In the genomic region with DNA sequence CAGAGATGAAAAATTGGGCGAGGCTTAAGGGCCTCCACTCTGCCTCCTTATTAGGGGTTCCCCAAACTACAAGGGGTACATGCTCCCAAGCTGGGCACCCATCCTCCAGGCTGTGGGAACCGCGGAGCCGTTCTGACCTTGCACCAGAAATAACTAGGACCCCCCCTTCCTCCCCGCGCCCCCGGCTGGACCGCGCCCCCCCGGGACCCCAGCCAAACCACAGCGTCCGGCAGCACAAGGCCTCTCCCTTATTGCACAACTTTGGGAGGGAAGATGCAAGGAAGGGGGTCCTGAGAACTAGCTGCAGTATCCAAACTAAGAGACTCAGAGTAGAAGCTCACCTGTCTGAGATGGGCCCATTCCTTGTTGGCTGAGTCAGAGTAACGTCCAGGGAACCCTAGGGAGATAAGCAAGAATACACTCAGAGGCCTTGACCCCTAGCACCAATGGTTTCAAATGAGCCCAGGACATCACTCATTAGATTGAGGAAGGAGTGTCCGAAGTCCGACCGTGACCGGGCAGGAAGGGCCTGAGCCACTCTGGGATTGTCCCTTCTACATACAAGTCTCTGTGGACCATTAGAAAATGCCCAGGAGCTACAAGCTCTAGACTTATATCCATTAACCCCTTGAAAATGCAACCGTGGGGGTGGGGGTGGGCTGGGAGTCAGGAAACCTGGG, we compare ENCODE assay signal across 8 mouse cellular contexts. TPM values are rescaled to one million over a fixed set of nuclear protein-coding genes. Genes with fewer than 3 reads are reported as not detected.
A peak's percentile ranks its signal among the peaks of the same experiment; 100 is the strongest.
DNase-seq lines count a peak whose midpoint lies in the region; ATAC-seq and TF ChIP-seq lines count a peak whose summit lies in the region.

No protein-coding gene starts in this region.

- H3K9ac ChIP-seq in CH12.LX (ENCODE audit: insufficient read depth, low read depth), result 0 out of 2 replicates have a peak overlapping the region, but pooled peaks have one; percentile 68
- H3K9ac ChIP-seq in hindbrain, embryonic 12.5 days, result no peak overlapping the region

- H3K27ac ChIP-seq in cerebellum, adult 2 months (ENCODE audit: insufficient read depth, low read length), result no peak overlapping the region
- H3K27ac ChIP-seq in CH12.LX (ENCODE audit: insufficient read depth, low read depth), result no peak overlapping the region
- no peak overlapping the region for H3K27ac ChIP-seq in hindbrain, embryonic 12.5 days

- peak in 1 of 2 experiments; percentile 26 for DNase-seq in cerebellum, adult 2 months
- DNase-seq in CH12.LX (ENCODE audit: extremely low read depth) (no peak), MN1 (ENCODE audit: low spot score) (no peak)
- peak; percentile 62 for DNase-seq in lung, postnatal 14 days

- no peak for TF ChIP-seq RAD21 in CH12.LX (IDR thresholded peaks at IDR 0.05; ENCODE audit: low read depth, low read length)

- H3K36me3 ChIP-seq in CH12.LX (replicated peaks in 1 of 2; ENCODE audit: control insufficient read depth in 1 of 2, insufficient read depth in 1 of 2, low read length in 1 of 2), result peaks cover 39 to 46% of the 10 kb centered on the region in 2 experiments
- H3K36me3 ChIP-seq in hindbrain, embryonic 12.5 days, result peaks cover 15% of the 10 kb centered on the region; the same call in 1 of the 2 replicates

- in situ Hi-C loops in CH12.LX (cut with MboI; ENCODE audit: low pct_ligation_motif_present, low pct_unique_long_range_greater_than_20kb, low sequenced_read_pairs), result no loop called here

- no peak overlapping the region for H3K4me2 ChIP-seq in CH12.LX (ENCODE audit: insufficient read depth, low read depth, poor library complexity, severe bottlenecking)
- H3K4me2 ChIP-seq in hindbrain, embryonic 12.5 days (replicated peaks), result peak overlapping the region; percentile 93

- no peaks in the 10 kb centered on the region for H3K27me3 ChIP-seq in cerebellum, adult 2 months (ENCODE audit: control insufficient read depth, insufficient read depth, low read length)
- peaks cover 9% of the 10 kb centered on the region for H3K27me3 ChIP-seq in CH12.LX (replicated peaks)
- H3K27me3 ChIP-seq in hindbrain, embryonic 12.5 days, result peaks cover 77% of the 10 kb centered on the region

- WGBS in cerebellum, adult 2 months, result 41% methylated on average over 18 of the region's 18 CpGs
- 50% methylated on average over 18 of the region's 18 CpGs for WGBS in hindbrain, embryonic 12.5 days

- no peaks in the 10 kb centered on the region for H3K9me3 ChIP-seq in CH12.LX (replicated peaks; ENCODE audit: low read length)
- H3K9me3 ChIP-seq in hindbrain, embryonic 12.5 days (replicated peaks), result no peaks in the 10 kb centered on the region

- no peak for TF ChIP-seq POLR2A in cerebellum, adult 2 months (IDR thresholded peaks at IDR 0.05; ENCODE audit: borderline replicate concordance, insufficient read depth, low read length)
- no peak for TF ChIP-seq POLR2A in CH12.LX (IDR thresholded peaks at IDR 0.05; ENCODE audit: low read depth, low read length)

- TF ChIP-seq CTCF in cerebellum, adult 2 months (IDR thresholded peaks at IDR 0.05; ENCODE audit: borderline replicate concordance, insufficient read depth, low read depth, low read length), result no peak
- no peak for TF ChIP-seq CTCF in CH12.LX (conservative IDR thresholded peaks at IDR 0.05 in 1 of 2, IDR thresholded peaks at IDR 0.05 in 1 of 2; ENCODE audit: low read depth in 2 of 2, low read length in 2 of 2)

- no peak for ATAC-seq in cerebellum, adult (ENCODE audit: insufficient number of reproducible peaks, low FRiP score, low TSS enrichment)
- ATAC-seq in hindbrain, embryonic 12.5 days (ENCODE audit: low FRiP score), result no peak
- no peak for ATAC-seq in erythroblast, adult 5-6 weeks (replicated peaks; ENCODE audit: low FRiP score, poor library complexity, severe bottlenecking)
- ATAC-seq in megakaryocyte-erythroid progenitor cell, adult 5-6 weeks (replicated peaks; ENCODE audit: low FRiP score, low TSS enrichment, poor library complexity, severe bottlenecking), result no peak

- H3K4me1 ChIP-seq in cerebellum, adult 2 months (ENCODE audit: control insufficient read depth, insufficient read depth, low read length), result peaks cover 21% of the 10 kb centered on the region
- H3K4me1 ChIP-seq in CH12.LX (ENCODE audit: control insufficient read depth in 1 of 2, insufficient read depth in 2 of 2), result peaks cover 3 to 39% of the 10 kb centered on the region in 2 experiments; a peak in 3 of 4 replicates
- peaks cover 48% of the 10 kb centered on the region for H3K4me1 ChIP-seq in hindbrain, embryonic 12.5 days

- H3K4me3 ChIP-seq in cerebellum, adult 2 months (replicated peaks; ENCODE audit: insufficient read depth, low read depth, low read length), result peak overlapping the region; percentile 46
- no peak overlapping the region for H3K4me3 ChIP-seq in CH12.LX (replicated peaks in 1 of 3; ENCODE audit: low read depth in 2 of 3, low read length in 2 of 3, poor library complexity in 1 of 3)
- peak overlapping the region; percentile 73; the same call in 1 of the 2 replicates for H3K4me3 ChIP-seq in hindbrain, embryonic 12.5 days

- dilution Hi-C loops in CH12.LX (cut with MboI; ENCODE audit: extremely low pct_ligation_motif_present, extremely low pct_unique_long_range_greater_than_20kb, low sequenced_read_pairs), result no loop called here

- TF ChIP-seq EP300 in CH12.LX (IDR thresholded peaks at IDR 0.05; ENCODE audit: low read length), result no peak

- peaks cover 10% of the 10 kb centered on the region; the same call in 1 of the 2 replicates for H3K79me2 ChIP-seq in CH12.LX (replicated peaks; ENCODE audit: control insufficient read depth, extremely low read depth, insufficient read depth, poor library complexity, severe bottlenecking)

TF ChIP-seq in CH12.LX, 34 proteins besides CTCF, POLR2A, EP300 and RAD21 (continues in another document):
- TF ChIP-seq TCF12 (IDR thresholded peaks at IDR 0.05; ENCODE audit: low read depth, low read length) (no peak), TBP (conservative IDR thresholded peaks at IDR 0.05; ENCODE audit: low read depth, low read length) (no peak), JUND (conservative IDR thresholded peaks at IDR 0.05; ENCODE audit: low read depth, low read length) (no peak), BHLHE40 (IDR thresholded peaks at IDR 0.05; ENCODE audit: low read depth, low read length) (no peak)

RNA-seq across cellular contexts. Expression of a gene that starts 1.9 kb away (rescaled TPM):
- polyA plus RNA-seq in cerebellum, adult 2 months (2012; rRNA removed), result 151 and 169 TPM in 2 replicates
- total RNA-seq in CH12.LX (2012; rRNA removed) (15.6 and 16.7 TPM in 2 replicates), CH12.LX (2014; rRNA removed) (3.6 and 4.4 TPM in 2 replicates)
- polyA plus RNA-seq in CH12.LX (2012; ENCODE audit: insufficient read length, low read depth), result 17.9 and 19.5 TPM in 2 replicates
- polyA plus RNA-seq in hindbrain, embryonic 12.5 days (2016; fragmentation: Nextera tagmentation; extraction: Ambion mirVana), result 0.97 and 1.2 TPM in 2 replicates
- 0.58 and 0.63 TPM in 2 replicates for total RNA-seq in erythroblast, adult 5-6 weeks (2015; ENCODE audit: low replicate concordance)
- total RNA-seq in erythroblast, adult 5-6 weeks (2017; ENCODE audit: low replicate concordance), result 0.17 TPM in 1 of 2 replicates, not detected in the other
- total RNA-seq in megakaryocyte-erythroid progenitor cell, adult 5-6 weeks (2014; fragmentation: Nextera tagmentation), result not detected in 2 replicates
- total RNA-seq in megakaryocyte-erythroid progenitor cell, adult 5-6 weeks (2017), result 0.15 TPM in 1 of 2 replicates, not detected in the other

RNA-seq across cellular contexts. Expression of a gene that starts 2.7 kb away (rescaled TPM):
- 67.6 and 71.0 TPM in 2 replicates for polyA plus RNA-seq in cerebellum, adult 2 months (2012; rRNA removed)
- total RNA-seq in CH12.LX (2012; rRNA removed) (16.3 and 20.3 TPM in 2 replicates), CH12.LX (2014; rRNA removed) (2.8 and 2.9 TPM in 2 replicates)
- 3.7 and 5.0 TPM in 2 replicates for polyA plus RNA-seq in CH12.LX (2012; ENCODE audit: insufficient read length, low read depth)
- 14.3 and 15.4 TPM in 2 replicates for polyA plus RNA-seq in hindbrain, embryonic 12.5 days (2016; fragmentation: Nextera tagmentation; extraction: Ambion mirVana)
- not detected in 2 replicates for total RNA-seq in erythroblast, adult 5-6 weeks (2015; ENCODE audit: low replicate concordance)
- total RNA-seq in erythroblast, adult 5-6 weeks (2017; ENCODE audit: low replicate concordance), result 1.1 TPM in 1 of 2 replicates, not detected in the other
- total RNA-seq in megakaryocyte-erythroid progenitor cell, adult 5-6 weeks (2014; fragmentation: Nextera tagmentation), result not detected in 2 replicates
- not detected in 2 replicates for total RNA-seq in megakaryocyte-erythroid progenitor cell, adult 5-6 weeks (2017)

RNA-seq across cellular contexts. Expression of a gene that starts 6.8 kb away (rescaled TPM):
- polyA plus RNA-seq in cerebellum, adult 2 months (2012; rRNA removed), result 0.82 and 1.0 TPM in 2 replicates
- total RNA-seq in CH12.LX (2012; rRNA removed) (29.6 and 58.7 TPM in 2 replicates), CH12.LX (2014; rRNA removed) (14.1 and 17.2 TPM in 2 replicates)
- 12.3 TPM in 2 replicates for polyA plus RNA-seq in CH12.LX (2012; ENCODE audit: insufficient read length, low read depth)
- polyA plus RNA-seq in hindbrain, embryonic 12.5 days (2016; fragmentation: Nextera tagmentation; extraction: Ambion mirVana), result 0.23 and 0.61 TPM in 2 replicates
- 0.63 TPM in 1 of 2 replicates, not detected in the other for total RNA-seq in erythroblast, adult 5-6 weeks (2015; ENCODE audit: low replicate concordance)
- total RNA-seq in erythroblast, adult 5-6 weeks (2017; ENCODE audit: low replicate concordance), result not detected in 2 replicates
- total RNA-seq in megakaryocyte-erythroid progenitor cell, adult 5-6 weeks (2014; fragmentation: Nextera tagmentation), result not detected in 2 replicates
- total RNA-seq in megakaryocyte-erythroid progenitor cell, adult 5-6 weeks (2017), result not detected in 2 replicates

RNA-seq across cellular contexts. Expression of a gene that starts 12.7 kb away (rescaled TPM):
- polyA plus RNA-seq in cerebellum, adult 2 months (2012; rRNA removed), result 44.3 and 47.8 TPM in 2 replicates
- total RNA-seq in CH12.LX (2012; rRNA removed) (3.1 and 4.7 TPM in 2 replicates), CH12.LX (2014; rRNA removed) (1.2 and 2.1 TPM in 2 replicates)
- polyA plus RNA-seq in CH12.LX (2012; ENCODE audit: insufficient read length, low read depth), result 8.7 and 10.5 TPM in 2 replicates
- polyA plus RNA-seq in hindbrain, embryonic 12.5 days (2016; fragmentation: Nextera tagmentation; extraction: Ambion mirVana), result 10.4 and 12.9 TPM in 2 replicates
- total RNA-seq in erythroblast, adult 5-6 weeks (2015; ENCODE audit: low replicate concordance), result not detected in 2 replicates
- not detected in 2 replicates for total RNA-seq in erythroblast, adult 5-6 weeks (2017; ENCODE audit: low replicate concordance)
- not detected in 2 replicates for total RNA-seq in megakaryocyte-erythroid progenitor cell, adult 5-6 weeks (2014; fragmentation: Nextera tagmentation)
- not detected in 2 replicates for total RNA-seq in megakaryocyte-erythroid progenitor cell, adult 5-6 weeks (2017)

RNA-seq across cellular contexts. Expression of a gene that starts 48.7 kb away (rescaled TPM):
- polyA plus RNA-seq in cerebellum, adult 2 months (2012; rRNA removed), result 39.1 and 39.3 TPM in 2 replicates
- total RNA-seq in CH12.LX (2012; rRNA removed) (108 and 116 TPM in 2 replicates), CH12.LX (2014; rRNA removed) (53.7 and 57.4 TPM in 2 replicates)
- 182 and 190 TPM in 2 replicates for polyA plus RNA-seq in CH12.LX (2012; ENCODE audit: insufficient read length, low read depth)
- 81.6 and 83.2 TPM in 2 replicates for polyA plus RNA-seq in hindbrain, embryonic 12.5 days (2016; fragmentation: Nextera tagmentation; extraction: Ambion mirVana)
- total RNA-seq in erythroblast, adult 5-6 weeks (2015; ENCODE audit: low replicate concordance), result 5.6 and 12.5 TPM in 2 replicates
- total RNA-seq in erythroblast, adult 5-6 weeks (2017; ENCODE audit: low replicate concordance), result 8.2 and 10.5 TPM in 2 replicates
- total RNA-seq in megakaryocyte-erythroid progenitor cell, adult 5-6 weeks (2014; fragmentation: Nextera tagmentation), result 51.9 and 55.2 TPM in 2 replicates
- 28.7 and 42.7 TPM in 2 replicates for total RNA-seq in megakaryocyte-erythroid progenitor cell, adult 5-6 weeks (2017)

Comparison
In these comparisons a context has a peak if more than half of its experiments do, and no peak if none do; other contexts are left out.
1. H3K4me3 ChIP-seq: peak in cerebellum, adult 2 months (single experiment) and hindbrain, embryonic 12.5 days (single experiment); none in CH12.LX (0 of 3).
2. RNA of a gene that starts 6.8 kb away (total RNA-seq): 14.1 to 58.7 TPM in CH12.LX; 0.63 TPM in erythroblast, adult 5-6 weeks and not detected in megakaryocyte-erythroid progenitor cell, adult 5-6 weeks; every median in the first group is over 4 times any median in the second.